Mouse (Mus musculus) E14TG2a.4 (cell line): ENCODE measurements around the gene Serpinb1a.

Experiments
- CTCF ChIP-seq: conservative IDR thresholded peaks from 2 replicates; pipeline ENCODE4 v1.5.1; 2014; ENCODE audit warnings: low read length
- NANOG ChIP-seq: IDR thresholded peaks from 2 replicates; pipeline ENCODE4 v1.6.1; 2014; ENCODE audit warnings: borderline replicate concordance, low read length, mixed read lengths

GRCm38 (mm10) chr13:32827951-32828350 is 23.0 kb downstream of the Serpinb1a start:
- TF ChIP-seq CTCF (peak; percentile 83), NANOG (no peak)
